Mouse (Mus musculus): ENCODE data around the gene Slc2a8.

Gene Slc2a8

GRCm38 (mm10) chr2:32964659-32965457 lies 17.0 kb downstream of the Slc2a8 start:
- Histone ChIP-seq H3K27me3 (ENCODE audit: control insufficient read depth, insufficient read depth, low read length, poor library complexity, severe bottlenecking) (no peaks in the 10 kb centered on the region), H3K36me3 (ENCODE audit: control insufficient read depth, insufficient read depth, low read length, poor library complexity, severe bottlenecking) (peaks cover 12% of the 10 kb centered on the region)
- peak; percentile 57 for DNase-seq (ENCODE audit: low read depth, low spot score)

GRCm38 (mm10) chr2:32963981-32964380 lies 17.9 kb downstream of the Slc2a8 start:
- DNase-seq (ENCODE audit: low read depth, low spot score) = no peak
- peaks cover 12% of the 10 kb centered on the region for H3K36me3 ChIP-seq (ENCODE audit: control insufficient read depth, insufficient read depth, low read length, poor library complexity, severe bottlenecking)
- H3K27me3 ChIP-seq (ENCODE audit: control insufficient read depth, insufficient read depth, low read length, poor library complexity, severe bottlenecking) = no peaks in the 10 kb centered on the region

DNA sequence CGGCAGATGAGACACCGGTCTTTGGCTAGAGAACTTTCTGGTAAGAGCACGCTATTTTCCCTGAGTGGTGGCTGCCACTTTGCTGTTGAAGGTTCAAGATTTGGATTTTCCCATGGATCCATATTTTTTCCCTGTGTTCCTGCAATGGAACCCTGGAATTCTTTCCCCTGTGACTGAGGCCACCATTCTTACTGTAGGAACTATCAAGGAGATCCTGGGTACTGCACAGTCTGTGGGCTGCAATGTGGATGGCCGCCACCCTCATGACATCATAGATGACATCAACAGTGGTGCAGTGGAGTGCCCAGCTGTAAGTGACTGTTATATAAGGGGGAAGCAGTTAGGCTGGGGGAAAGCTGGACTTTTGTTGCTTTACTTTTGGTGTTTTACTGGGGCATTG lies 18.3 kb downstream of the Slc2a8 start:
- Histone ChIP-seq H3K36me3 (ENCODE audit: control insufficient read depth, insufficient read depth, low read length, poor library complexity, severe bottlenecking) (peaks cover 12% of the 10 kb centered on the region), H3K27me3 (ENCODE audit: control insufficient read depth, insufficient read depth, low read length, poor library complexity, severe bottlenecking) (no peaks in the 10 kb centered on the region)
- DNase-seq (ENCODE audit: low read depth, low spot score) = peak; percentile 42

DNA sequence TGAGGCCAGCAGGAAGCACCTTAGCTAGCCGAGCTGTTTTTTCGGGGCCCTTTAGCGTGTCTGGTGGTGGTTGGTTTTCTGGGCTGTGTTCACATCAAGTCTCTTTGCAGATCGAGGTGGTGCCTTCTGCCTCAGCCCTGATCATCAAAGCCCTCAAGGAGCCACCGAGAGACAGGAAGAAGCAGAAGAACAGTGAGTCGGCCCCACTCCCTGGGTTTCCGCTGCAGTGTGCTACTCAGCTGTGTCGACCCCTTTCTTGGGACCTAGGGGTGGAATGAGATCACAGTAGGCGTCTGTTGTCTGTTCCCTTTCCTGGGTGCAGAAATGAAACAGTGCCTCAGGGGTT lies 19.0 kb downstream of the Slc2a8 start:
- peaks cover 12% of the 10 kb centered on the region for H3K36me3 ChIP-seq (ENCODE audit: control insufficient read depth, insufficient read depth, low read length, poor library complexity, severe bottlenecking)
- peak; percentile 32 for DNase-seq (ENCODE audit: low read depth, low spot score)

DNA sequence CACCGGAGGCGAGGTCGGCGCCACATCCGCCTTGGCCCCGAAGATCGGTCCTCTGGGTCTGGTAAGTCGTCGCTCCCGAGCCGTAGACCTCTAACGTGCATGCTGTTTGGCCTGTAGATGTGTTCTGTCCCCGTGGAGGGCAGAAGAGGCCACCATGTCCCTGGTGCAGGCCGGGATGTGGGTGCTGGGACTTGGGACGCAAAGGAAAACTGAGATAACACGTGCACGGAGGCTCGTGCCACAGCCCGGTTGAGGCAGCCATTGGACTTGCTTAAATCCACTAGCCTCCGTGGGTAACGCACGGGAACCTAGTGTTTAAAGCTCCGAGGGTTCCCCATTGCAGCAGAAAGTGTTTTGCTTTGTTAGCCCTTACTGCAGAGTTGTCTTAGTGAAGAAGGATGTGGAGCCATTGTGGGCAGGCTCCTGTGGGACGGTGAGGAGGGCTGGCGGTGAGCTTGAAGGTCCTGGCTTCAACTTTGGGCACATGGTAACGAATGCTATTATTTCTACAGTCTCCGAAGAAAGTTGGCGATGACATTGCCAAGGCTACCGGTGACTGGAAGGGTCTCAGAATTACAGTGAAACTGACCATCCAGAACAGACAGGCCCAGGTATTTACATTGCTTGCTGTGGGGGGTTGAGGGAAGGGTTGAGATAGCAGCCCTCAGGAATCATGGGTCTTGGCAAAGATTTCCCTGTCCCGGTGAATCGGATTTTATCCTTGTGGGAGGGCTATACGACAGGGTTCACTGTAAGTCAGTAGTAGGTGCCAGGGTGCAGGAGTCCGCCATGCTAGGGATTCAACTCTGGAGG lies 19.6 kb downstream of the Slc2a8 start:
- peaks cover 12% of the 10 kb centered on the region for H3K36me3 ChIP-seq (ENCODE audit: control insufficient read depth, insufficient read depth, low read length, poor library complexity, severe bottlenecking)
- H3K27me3 ChIP-seq (ENCODE audit: control insufficient read depth, insufficient read depth, low read length, poor library complexity, severe bottlenecking) = no peaks in the 10 kb centered on the region
- peak; percentile 39 for DNase-seq (ENCODE audit: low read depth, low spot score)

More for the DNA sequence above, 19.0 kb downstream of the Slc2a8 start:
- no peaks in the 10 kb centered on the region for H3K27me3 ChIP-seq (ENCODE audit: control insufficient read depth, insufficient read depth, low read length, poor library complexity, severe bottlenecking)

DNA sequence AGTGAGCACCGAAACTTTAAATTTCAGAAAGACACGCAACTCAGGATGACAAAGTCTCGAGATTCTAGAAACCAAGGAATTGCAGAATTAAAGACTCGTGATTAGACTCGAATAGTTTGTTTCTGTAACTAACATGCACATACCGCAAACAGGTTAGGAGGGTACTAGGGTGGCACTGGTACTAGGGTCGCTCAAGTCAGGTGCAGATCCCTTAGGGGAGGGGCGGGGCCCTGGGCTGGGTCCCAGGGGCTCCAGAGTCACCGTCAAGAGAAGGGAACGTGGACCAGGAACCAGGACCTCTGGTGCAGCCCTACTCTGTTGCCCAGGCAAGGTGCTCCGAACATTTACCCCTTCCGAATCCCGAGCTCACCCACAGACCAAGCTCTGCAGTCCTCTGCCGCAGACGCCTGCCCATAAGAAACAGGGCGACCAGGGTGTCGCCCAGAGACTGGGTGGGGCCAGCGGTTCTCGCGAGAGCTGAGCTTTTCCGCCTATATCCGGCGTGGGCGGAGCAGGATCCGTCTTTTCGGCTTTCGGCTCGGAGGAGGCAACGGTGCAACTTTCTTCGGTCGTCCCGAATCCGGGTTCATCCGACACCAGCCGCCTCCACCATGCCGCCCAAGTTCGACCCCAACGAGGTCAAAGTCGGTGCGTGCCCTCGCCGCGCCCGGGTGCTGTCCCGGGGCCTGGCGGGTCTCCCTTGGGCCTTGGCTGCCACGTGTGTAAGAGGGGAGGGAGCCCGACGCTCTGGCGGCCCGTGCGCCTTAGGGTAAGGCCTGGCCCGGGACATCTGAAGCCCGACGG lies 20.5 kb downstream of the Slc2a8 start, which contains the start of the genes Rpl12 and Lrsam1:
Gene Rpl12 (plus strand): TSS at position 368 of the 804 bp plus-strand sequence.
Gene Lrsam1 (minus strand): TSS at position 423 of the 804 bp plus-strand sequence.
- H3K27me3 ChIP-seq (ENCODE audit: control insufficient read depth, insufficient read depth, low read length, poor library complexity, severe bottlenecking) = no peaks in the 10 kb centered on the region
- peaks cover 12% of the 10 kb centered on the region for H3K36me3 ChIP-seq (ENCODE audit: control insufficient read depth, insufficient read depth, low read length, poor library complexity, severe bottlenecking)
- DNase-seq (ENCODE audit: low read depth, low spot score) = peak; percentile 96

- H3K27me3 ChIP-seq (ENCODE audit: control insufficient read depth, insufficient read depth, low read length, poor library complexity, severe bottlenecking) = no peaks in the 10 kb centered on the region
- DNase-seq (ENCODE audit: low read depth, low spot score) = no peak
- peaks cover 12% of the 10 kb centered on the region for H3K36me3 ChIP-seq (ENCODE audit: control insufficient read depth, insufficient read depth, low read length, poor library complexity, severe bottlenecking)
Observed at GRCm38 (mm10) chr2:32960273-32960672, 21.6 kb downstream of the Slc2a8 start.

GRCm38 (mm10) chr2:32957344-32957743 lies 24.5 kb downstream of the Slc2a8 start:
- no peaks in the 10 kb centered on the region for H3K36me3 ChIP-seq (ENCODE audit: control insufficient read depth, insufficient read depth, low read length, poor library complexity, severe bottlenecking)
- DNase-seq (ENCODE audit: low read depth, low spot score) = peak; percentile 44
- no peaks in the 10 kb centered on the region for H3K27me3 ChIP-seq (ENCODE audit: control insufficient read depth, insufficient read depth, low read length, poor library complexity, severe bottlenecking)

DNA sequence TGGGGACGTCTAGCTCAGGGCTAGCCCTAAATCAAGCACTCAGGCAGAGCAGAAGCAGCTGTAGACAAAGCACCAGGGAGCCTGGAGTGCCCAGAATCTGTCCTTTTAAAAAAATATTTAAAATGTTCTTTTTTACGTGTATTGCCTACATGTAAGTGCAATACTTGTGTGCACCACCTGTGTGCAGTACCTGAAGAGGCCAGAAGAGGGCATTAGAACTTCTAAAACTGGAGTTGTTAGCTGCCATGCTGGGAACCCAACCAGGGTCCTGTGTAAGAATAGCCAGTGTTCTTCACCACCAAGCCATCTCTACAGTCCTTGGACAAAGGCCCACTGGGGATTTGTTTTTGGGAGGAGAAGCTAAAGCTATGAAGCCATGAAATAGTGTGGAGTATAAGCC lies 27.3 kb downstream of the Slc2a8 start:
- DNase-seq (ENCODE audit: low read depth, low spot score) = peak; percentile 41
- Histone ChIP-seq H3K36me3 (ENCODE audit: control insufficient read depth, insufficient read depth, low read length, poor library complexity, severe bottlenecking) (no peaks in the 10 kb centered on the region), H3K27me3 (ENCODE audit: control insufficient read depth, insufficient read depth, low read length, poor library complexity, severe bottlenecking) (no peaks in the 10 kb centered on the region)

DNA sequence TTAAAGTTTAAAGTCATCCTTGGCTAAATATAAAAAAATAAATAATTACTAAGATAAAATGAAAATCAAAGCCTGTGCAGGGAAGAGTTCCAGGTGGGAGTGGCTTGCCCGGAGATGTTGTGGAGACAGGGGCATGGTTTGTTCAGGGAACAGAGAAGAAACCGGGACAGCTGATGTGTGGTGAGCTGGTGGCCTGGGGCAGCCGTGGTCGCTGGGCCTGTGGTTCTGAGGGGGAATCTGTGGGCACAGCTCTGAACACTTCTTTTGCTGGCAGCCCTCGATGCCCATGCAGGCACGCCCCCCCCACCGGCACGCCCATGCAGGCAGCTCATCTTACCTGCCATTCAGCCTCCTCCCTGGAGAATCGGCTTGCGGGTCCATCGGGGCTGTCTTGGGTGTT lies 34.4 kb downstream of the Slc2a8 start:
- Histone ChIP-seq H3K36me3 (ENCODE audit: control insufficient read depth, insufficient read depth, low read length, poor library complexity, severe bottlenecking) (no peaks in the 10 kb centered on the region), H3K27me3 (ENCODE audit: control insufficient read depth, insufficient read depth, low read length, poor library complexity, severe bottlenecking) (no peaks in the 10 kb centered on the region)
- no peak for DNase-seq (ENCODE audit: low read depth, low spot score)

DNA sequence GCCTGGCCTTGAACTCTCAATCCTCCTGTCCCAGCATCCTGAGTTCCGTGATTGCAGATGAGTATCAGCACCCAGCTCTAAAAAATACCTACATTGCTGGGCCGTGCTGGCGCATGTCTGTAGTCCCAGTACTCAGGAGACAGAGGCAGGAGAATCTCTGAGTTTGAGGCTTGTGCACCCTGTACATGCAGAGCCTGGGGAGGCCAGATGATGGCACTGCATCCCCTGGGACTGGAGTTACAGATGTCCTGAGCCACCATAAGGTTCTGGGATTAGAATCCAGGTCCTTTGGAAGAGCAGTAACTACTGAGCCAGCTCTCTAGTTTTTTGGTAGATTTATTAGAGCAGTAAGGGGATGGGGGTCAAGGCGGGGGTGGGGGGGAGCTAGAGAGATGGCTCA lies 41.4 kb downstream of the Slc2a8 start:
- no peaks in the 10 kb centered on the region for H3K27me3 ChIP-seq (ENCODE audit: control insufficient read depth, insufficient read depth, low read length, poor library complexity, severe bottlenecking)
- DNase-seq (ENCODE audit: low read depth, low spot score) = no peak

DNA sequence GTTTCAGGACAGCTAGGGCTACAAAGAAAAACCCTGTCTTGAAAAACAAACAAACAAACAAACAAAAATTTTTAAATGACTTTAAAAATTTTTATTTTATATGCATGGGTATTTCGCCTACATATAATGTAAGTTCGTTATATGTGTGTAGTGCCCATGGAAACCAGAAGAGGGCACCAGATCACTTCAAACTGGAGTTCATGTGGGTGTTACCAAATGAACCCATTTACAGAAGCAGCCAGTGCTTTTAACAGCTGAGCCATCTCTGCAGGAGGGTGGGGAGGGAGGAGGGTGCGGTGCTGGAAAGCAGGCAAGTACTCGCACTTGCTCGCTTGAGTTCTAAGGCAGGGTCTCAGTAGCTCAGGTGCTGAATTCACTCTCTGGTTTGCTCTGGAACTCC lies 42.5 kb downstream of the Slc2a8 start:
- no peaks in the 10 kb centered on the region for H3K27me3 ChIP-seq (ENCODE audit: control insufficient read depth, insufficient read depth, low read length, poor library complexity, severe bottlenecking)
- peaks cover 3% of the 10 kb centered on the region for H3K36me3 ChIP-seq (ENCODE audit: control insufficient read depth, insufficient read depth, low read length, poor library complexity, severe bottlenecking)
- DNase-seq (ENCODE audit: low read depth, low spot score) = peak; percentile 79

More for the DNA sequence above, 41.4 kb downstream of the Slc2a8 start:
- H3K36me3 ChIP-seq (ENCODE audit: control insufficient read depth, insufficient read depth, low read length, poor library complexity, severe bottlenecking) = peaks cover 3% of the 10 kb centered on the region

- Histone ChIP-seq H3K36me3 (ENCODE audit: control insufficient read depth, insufficient read depth, low read length, poor library complexity, severe bottlenecking) (peaks cover 3% of the 10 kb centered on the region), H3K27me3 (ENCODE audit: control insufficient read depth, insufficient read depth, low read length, poor library complexity, severe bottlenecking) (no peaks in the 10 kb centered on the region)
- DNase-seq (ENCODE audit: low read depth, low spot score) = no peak
Observed at GRCm38 (mm10) chr2:32938741-32939140, 43.1 kb downstream of the Slc2a8 start.

DNA sequence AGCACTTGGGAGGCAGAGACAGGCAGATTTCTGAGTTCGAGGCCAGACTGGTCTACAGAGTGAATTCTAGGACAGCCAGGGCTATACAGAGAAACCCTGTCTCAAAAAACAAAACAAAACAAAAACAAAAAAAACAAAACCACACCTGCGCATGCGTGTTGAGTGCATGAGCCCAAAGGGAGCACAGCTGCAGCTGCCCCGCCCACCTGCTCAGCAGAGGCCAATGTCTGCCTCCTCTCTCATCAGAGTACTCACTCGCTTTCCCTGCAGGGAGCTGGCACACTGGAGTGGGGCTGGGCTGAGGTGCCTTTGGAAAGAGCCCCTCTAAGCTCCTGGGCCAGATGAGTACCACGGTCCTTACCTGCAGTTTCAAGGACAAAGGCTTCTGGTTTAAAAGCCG lies 50.2 kb downstream of the Slc2a8 start:
- Histone ChIP-seq H3K27me3 (ENCODE audit: control insufficient read depth, insufficient read depth, low read length, poor library complexity, severe bottlenecking) (no peaks in the 10 kb centered on the region), H3K36me3 (ENCODE audit: control insufficient read depth, insufficient read depth, low read length, poor library complexity, severe bottlenecking) (peaks cover 3% of the 10 kb centered on the region)
- DNase-seq (ENCODE audit: low read depth, low spot score) = peak; percentile 36
